Mouse (Mus musculus) cerebellum, adult 2 months (tissue): ENCODE data around the gene Ptpa. TPM values are rescaled to one million over a fixed set of nuclear protein-coding genes. Genes with fewer than 3 reads are reported as not detected.

Experiments
- DNase-seq, 2 experiments: peaks; one replicate each; pipeline ENCODE4 v3.0.0; 2021
- H3K27ac ChIP-seq: fragments of 200-500 bp; 2 replicates; pipeline ENCODE4 v1.5.1; 2012; ENCODE audit warnings: low read length, control low read depth, inconsistent platforms; ENCODE audit not compliant: insufficient read depth
- H3K27me3 ChIP-seq: fragments of 200-500 bp; 2 replicates; pipeline ENCODE4 v1.6.1; 2012; ENCODE audit warnings: inconsistent platforms, mild to moderate bottlenecking, low read length, moderate library complexity; ENCODE audit not compliant: control insufficient read depth, insufficient read depth
- H3K4me1 ChIP-seq: fragments of 200-500 bp; 2 replicates; pipeline ENCODE4 v1.6.1; 2011; ENCODE audit warnings: low read length; ENCODE audit not compliant: control insufficient read depth, insufficient read depth
- H3K4me3 ChIP-seq: fragments of 200-500 bp; replicated peaks from 2 replicates; pipeline ENCODE3; 2011; ENCODE audit warnings: mild to moderate bottlenecking, low read depth, low read length, control low read depth; ENCODE audit not compliant: insufficient read depth
- CTCF ChIP-seq: fragments of 200-500 bp; IDR thresholded peaks from 2 replicates; pipeline ENCODE4 v1.5.1; 2011; ENCODE audit warnings: low read depth, mild to moderate bottlenecking, control low read depth, low read length, moderate library complexity, borderline replicate concordance; ENCODE audit not compliant: insufficient read depth
- POLR2A ChIP-seq: fragments of 200-500 bp; IDR thresholded peaks from 2 replicates; pipeline ENCODE4 v1.6.1; 2011; ENCODE audit warnings: low read length, control low read depth, borderline replicate concordance; ENCODE audit not compliant: insufficient read depth
- WGBS: fragments of 180-500 bp; shearing (Covaris S2); methylation state at CpG from one replicate; pipeline ENCODE4 v1.1.7; 2018; 5-methylcytosine and 5-hydroxymethylcytosine counted together
- polyA plus RNA-seq: library from polyadenylated mRNA; depleted of rRNA; stranded (reverse); fragments of >200 nt; gene quantifications from 2 replicates; pipeline ENCODE4 v1.2.3, GENCODE M21; 2012

The Ptpa gene
- polyA plus RNA-seq, 1 experiment = 207 TPM

DNA sequence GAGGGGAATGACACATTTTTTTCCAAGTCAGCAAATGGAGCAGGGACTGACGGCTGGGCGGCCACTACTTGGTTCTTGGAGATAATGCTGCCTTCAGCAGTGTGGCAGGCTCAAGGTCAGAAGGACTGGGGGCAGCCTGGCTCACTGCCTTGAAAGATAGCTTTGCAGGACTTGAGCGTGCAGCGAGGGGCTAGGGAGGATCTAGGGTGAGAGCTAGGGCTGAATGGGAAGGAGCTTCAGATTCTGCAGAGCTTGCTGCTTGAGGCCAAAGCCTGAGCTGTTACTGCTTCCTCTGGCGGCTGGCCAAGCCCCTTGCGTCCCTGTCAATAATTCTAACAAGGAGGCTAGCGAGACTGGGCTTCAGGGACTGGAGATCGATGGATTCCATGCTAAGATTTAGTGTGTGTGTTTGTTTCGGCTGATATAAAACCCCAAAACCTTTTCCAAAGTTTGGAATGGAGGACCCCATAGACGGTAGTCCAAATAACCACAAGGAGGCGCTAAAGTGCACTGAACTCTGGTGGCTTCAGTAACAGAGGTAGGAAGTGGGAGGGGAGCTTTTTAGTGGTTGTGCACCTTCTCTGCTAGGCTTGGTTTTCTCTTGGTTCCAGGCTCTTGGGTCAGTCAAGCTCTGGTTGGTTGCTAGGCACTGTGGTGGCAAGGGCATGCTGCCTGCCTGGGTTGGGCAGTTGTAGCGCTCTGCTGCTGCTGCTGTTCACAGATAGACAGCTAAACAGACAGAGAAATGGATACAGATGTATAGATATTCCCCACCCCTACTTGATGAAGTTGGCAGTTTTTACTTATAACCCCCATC is 25.1 kb downstream of the Ptpa start:
- WGBS = 28% methylated on average over 12 of the region's 12 CpGs
- peak; percentile 56 to 64 for DNase-seq
- Histone ChIP-seq H3K27ac (peak overlapping the region; percentile 98), H3K27me3 (no peaks in the 10 kb centered on the region), H3K4me3 (no peak overlapping the region), H3K4me1 (peaks cover 36% of the 10 kb centered on the region)
- TF ChIP-seq POLR2A (no peak), CTCF (peak; percentile 59; the same call in 1 of the 2 replicates)

GRCm38 (mm10) chr2:30441518-30442497 is 26.0 kb downstream of the Ptpa start:
- peak overlapping the region; percentile 27 for H3K4me3 ChIP-seq
- peak overlapping the region; percentile 98 for H3K27ac ChIP-seq
- TF ChIP-seq POLR2A (0 out of 2 replicates have a peak, but pooled peaks have one; percentile 20), CTCF (0 out of 2 replicates have a peak, but pooled peaks have one; percentile 2)
- H3K4me1 ChIP-seq = peaks cover 45% of the 10 kb centered on the region
- no peaks in the 10 kb centered on the region for H3K27me3 ChIP-seq
- peak; percentile 62 to 78 for DNase-seq
- WGBS = 12% methylated on average over 15 of the region's 15 CpGs

- H3K27me3 ChIP-seq = no peaks in the 10 kb centered on the region
- no peak overlapping the region for H3K4me3 ChIP-seq
- peak overlapping the region; percentile 98 for H3K27ac ChIP-seq
- TF ChIP-seq POLR2A (no peak), CTCF (no peak)
- H3K4me1 ChIP-seq = peaks cover 52% of the 10 kb centered on the region
- DNase-seq = no peak
- 47% methylated on average over 5 of the region's 5 CpGs for WGBS
Measured at GRCm38 (mm10) chr2:30442498-30442890, 26.7 kb downstream of the Ptpa start.

- no peak for DNase-seq
- Histone ChIP-seq H3K27ac (peak overlapping the region; percentile 98; the same call in 1 of the 2 replicates), H3K4me3 (no peak overlapping the region), H3K27me3 (no peaks in the 10 kb centered on the region), H3K4me1 (peaks cover 56% of the 10 kb centered on the region)
- no peak for TF ChIP-seq CTCF
- no peak for TF ChIP-seq POLR2A
- WGBS = 83% methylated on average over 4 of the region's 4 CpGs
Measured at GRCm38 (mm10) chr2:30443281-30443680, 27.4 kb downstream of the Ptpa start.

GRCm38 (mm10) chr2:30444006-30444405 is 28.2 kb downstream of the Ptpa start:
- Histone ChIP-seq H3K27ac (no peak overlapping the region), H3K4me3 (no peak overlapping the region), H3K4me1 (peaks cover 58% of the 10 kb centered on the region), H3K27me3 (no peaks in the 10 kb centered on the region)
- DNase-seq = no peak
- TF ChIP-seq POLR2A = no peak
- TF ChIP-seq CTCF = no peak
- 78% methylated on average over 5 of the region's 5 CpGs for WGBS

DNA sequence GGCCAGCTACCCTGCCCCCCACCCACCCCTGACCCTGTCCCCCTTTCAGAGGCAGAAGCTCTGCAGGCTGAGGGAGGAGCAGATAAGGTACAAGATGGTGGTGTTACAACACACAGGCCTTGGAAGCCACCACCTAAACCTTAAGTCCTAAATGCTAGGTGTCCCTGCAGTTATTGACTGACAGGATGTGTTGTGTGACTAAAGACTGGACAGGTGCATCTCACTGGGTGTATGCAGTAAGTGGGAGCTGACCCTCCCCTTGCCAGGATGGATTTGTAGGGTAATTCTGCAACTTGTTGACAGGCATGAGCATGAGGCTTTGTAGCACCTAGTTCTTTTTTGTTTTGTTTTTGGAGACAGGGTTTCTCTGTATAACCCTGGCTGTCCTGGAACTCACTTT is 28.6 kb downstream of the Ptpa start:
- no peak overlapping the region for H3K27ac ChIP-seq
- DNase-seq = no peak
- H3K4me1 ChIP-seq = peaks cover 58% of the 10 kb centered on the region

DNA sequence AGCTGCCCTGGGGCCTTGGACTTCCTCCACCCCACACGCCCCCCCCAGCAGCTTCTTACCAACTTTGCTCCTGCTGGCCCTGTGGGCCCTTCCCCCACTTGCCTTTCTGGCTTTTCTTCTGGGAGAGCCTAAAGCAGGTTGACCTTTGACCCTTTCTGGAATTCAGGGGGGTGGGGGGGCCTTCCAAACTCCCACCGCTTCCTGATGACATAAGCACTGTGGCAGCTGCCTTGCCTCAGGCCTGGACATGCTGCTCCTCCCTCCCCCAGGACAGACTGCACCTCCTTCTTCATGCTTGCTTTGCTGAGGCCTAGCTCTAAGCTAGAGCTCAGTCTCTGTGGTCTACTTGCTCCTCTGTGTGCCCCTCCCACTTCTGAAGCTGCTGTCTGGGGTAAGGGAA is 29.5 kb downstream of the Ptpa start:
- 78% methylated on average over 2 of the region's 2 CpGs for WGBS
- Histone ChIP-seq H3K27me3 (no peaks in the 10 kb centered on the region), H3K4me3 (no peak overlapping the region), H3K4me1 (peaks cover 54% of the 10 kb centered on the region), H3K27ac (no peak overlapping the region)
- DNase-seq = no peak
- TF ChIP-seq POLR2A (no peak), CTCF (no peak)

More for the DNA sequence above, 28.6 kb downstream of the Ptpa start:
- H3K27me3 ChIP-seq = no peaks in the 10 kb centered on the region
- TF ChIP-seq CTCF (no peak), POLR2A (no peak)
- no peak overlapping the region for H3K4me3 ChIP-seq
